Mouse (Mus musculus) stomach, embryonic 15.5 days (tissue): ENCODE measurements around the gene Vmn2r120. TPM values are rescaled to one million over a fixed set of nuclear protein-coding genes. Genes with fewer than 3 reads are reported as not detected.
"Not testable (repeated sequence)": the region's sequence is repeated elsewhere in the genome, so short reads cannot be mapped to it uniquely, and the experiment has no call there.

Source experiments
- ATAC-seq: fragments of 200-750 bp; cut with Nextera tagmentation; 2 replicates; pipeline ENCODE4 v1.8.0; 2017; ENCODE audit warnings: low read depth, moderate number of reproducible peaks, moderate TSS enrichment; ENCODE audit not compliant: insufficient read depth, low FRiP score
- H3K27ac ChIP-seq: fragments of 300-500 bp; sonication (generic); 2 replicates; pipeline ENCODE4 v1.5.1; 2015; ENCODE audit warnings: mild to moderate bottlenecking, inconsistent platforms
- H3K27me3 ChIP-seq: fragments of 300-500 bp; sonication (generic); replicated peaks from 2 replicates; pipeline ENCODE4 v1.6.1; 2015; ENCODE audit warnings: inconsistent platforms
- H3K36me3 ChIP-seq: fragments of 300-500 bp; sonication (generic); 2 replicates; pipeline ENCODE4 v1.6.1; 2015; ENCODE audit warnings: inconsistent platforms
- H3K4me1 ChIP-seq: fragments of 300-500 bp; sonication (generic); 2 replicates; pipeline ENCODE4 v1.6.1; 2015; ENCODE audit warnings: inconsistent platforms
- H3K4me2 ChIP-seq: fragments of 300-500 bp; sonication (generic); 2 replicates; pipeline ENCODE4 v1.6.1; 2015; ENCODE audit warnings: mild to moderate bottlenecking, inconsistent platforms
- H3K4me3 ChIP-seq: fragments of 300-500 bp; sonication (generic); replicated peaks from 2 replicates; pipeline ENCODE4 v1.5.1; 2015; ENCODE audit warnings: inconsistent platforms
- H3K9ac ChIP-seq: fragments of 300-500 bp; sonication (generic); 2 replicates; pipeline ENCODE4 v1.6.1; 2015; ENCODE audit warnings: inconsistent platforms
- H3K9me3 ChIP-seq: fragments of 300-500 bp; sonication (generic); 2 replicates; pipeline ENCODE4 v1.6.1; 2016; ENCODE audit warnings: inconsistent platforms
- WGBS: fragments of 180-500 bp; shearing (Covaris S2); methylation state at CpG from one replicate; pipeline ENCODE4 v1.1.7; 2015; 5-methylcytosine and 5-hydroxymethylcytosine counted together
- polyA plus RNA-seq: library from polyadenylated mRNA; unstranded; fragments of >200 nt; fragmentation: Nextera tagmentation; extraction: Ambion mirVana; gene quantifications from 2 replicates; pipeline ENCODE4 v1.2.1, GENCODE M21; 2015

The Vmn2r120 gene
- not detected in 2 replicates for polyA plus RNA-seq

- Histone ChIP-seq H3K9ac (no peak within 1 kb of the TSS), H3K27me3 (no peaks in the 10 kb centered on the region)
- 69% methylated on average over 1 of the region's 1 CpGs for WGBS
Observed at GRCm38 (mm10) chr17:57545405-57545804, at the start of gene Vmn2r120. Gene Vmn2r120 (minus strand): TSS chr17:57545505.

DNA sequence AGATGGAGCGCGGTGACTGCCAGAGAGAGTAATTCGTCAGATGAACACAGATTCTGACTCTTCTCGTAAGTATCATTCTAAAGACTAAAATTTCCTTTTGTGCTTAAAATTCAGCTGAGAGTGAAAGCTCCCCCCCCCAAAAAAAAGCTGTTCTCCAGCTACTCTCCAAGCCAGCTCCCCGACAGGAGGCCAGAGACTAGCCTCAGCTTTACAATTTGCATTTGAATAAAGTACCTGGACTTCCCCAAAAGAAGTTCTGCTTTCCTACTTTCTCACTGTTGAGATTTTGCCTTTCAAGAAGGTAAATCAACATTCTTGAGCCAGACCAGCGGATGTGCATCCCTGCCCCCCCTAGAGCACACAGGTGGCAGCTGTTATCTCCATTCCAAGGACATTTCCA lies 42.0 kb upstream of the Vmn2r120 start:
- H3K4me1 ChIP-seq, H3K9ac ChIP-seq, H3K36me3 ChIP-seq, ATAC-seq, H3K27me3 ChIP-seq, H3K4me2 ChIP-seq, H3K9me3 ChIP-seq, H3K4me3 ChIP-seq, H3K27ac ChIP-seq: not testable (repeated sequence)
- 82% methylated on average over 6 of the region's 6 CpGs for WGBS

More at GRCm38 (mm10) chr17:57545405-57545804, at the start of gene Vmn2r120:
- ATAC-seq: no peak
- Histone ChIP-seq H3K4me1 (no peaks in the 10 kb centered on the region), H3K9me3 (no peaks in the 10 kb centered on the region), H3K4me2 (no peak within 1 kb of the TSS), H3K36me3 (no peaks in the 10 kb centered on the region), H3K27ac (no peak within 1 kb of the TSS), H3K4me3 (no peak within 1 kb of the TSS)

GRCm38 (mm10) chr17:57574075-57574705 lies 28.9 kb upstream of the Vmn2r120 start:
- Histone ChIP-seq H3K9me3 (no peaks in the 10 kb centered on the region), H3K4me1 (no peaks in the 10 kb centered on the region), H3K27ac (no peak overlapping the region), H3K4me3 (no peak overlapping the region), H3K27me3 (no peaks in the 10 kb centered on the region), H3K9ac (no peak overlapping the region), H3K4me2 (no peak overlapping the region), H3K36me3 (no peaks in the 10 kb centered on the region)
- ATAC-seq: no peak
- 69% methylated on average over 16 of the region's 16 CpGs for WGBS

Other genes with a start within 250 kb of the Vmn2r120 start
- 7.2 and 7.7 TPM in 2 replicates for gene Adgre1, start 186.8 kb downstream of the Vmn2r120 start, polyA plus RNA-seq
- gene Gm21834, start 196.7 kb upstream of the Vmn2r120 start, polyA plus RNA-seq: not detected in 2 replicates
- gene Cntnap5c, start 224.1 kb upstream of the Vmn2r120 start, polyA plus RNA-seq: not detected in 2 replicates